24 mouse cellular contexts compared by ENCODE assay signal in genomic region chr5:113845627-113846026, GRCm38 (mm10). TPM values are rescaled to one million over a fixed set of nuclear protein-coding genes. Genes with fewer than 3 reads are reported as not detected.
"Had no signal": no experiment of that assay in that cellular context is flagged by ENCODE, and none has a peak within 500 bp of the region (broad histone marks: within the 10 kb centered on the region; RNA-seq: fewer than 3 reads in every experiment).

No protein-coding gene starts in this region.

- H3K9me3 ChIP-seq: heart, embryonic 10.5 days; hindbrain, embryonic 10.5 days; hindbrain, embryonic 12.5 days; intestine, embryonic 15.5 days; limb, embryonic 10.5 days; limb, embryonic 12.5 days had no signal

- H3K27me3 ChIP-seq: heart, embryonic 12.5 days; hindbrain, embryonic 12.5 days; intestine, embryonic 15.5 days; limb, embryonic 12.5 days had no signal

- DNase-seq: gastrocnemius, adult 2 months; gastrocnemius, postnatal 10 days; gastrocnemius, postnatal 25 days; heart, adult 18-20 months; heart, postnatal 10 days; heart, postnatal 4 days; kidney, adult 18-20 months; kidney, adult 8-10 months; kidney, postnatal 10 days; kidney, postnatal 25 days; kidney, postnatal 4 days had no signal

- H3K27ac ChIP-seq: gastrocnemius, adult 2 months; hindbrain, embryonic 12.5 days; hindbrain, embryonic 14.5 days; intestine, embryonic 15.5 days; left cerebral cortex, adult 2 months; limb, embryonic 10.5 days; limb, embryonic 12.5 days had no signal

- H3K4me1 ChIP-seq: hindbrain, embryonic 10.5 days; hindbrain, embryonic 12.5 days had no signal

- ATAC-seq: hindbrain, embryonic 16.5 days; inflammation-experienced regulatory T-cells, adult 6 months; intestine, embryonic 15.5 days; intestine, postnatal 0 days had no signal

- H3K9ac ChIP-seq: heart, embryonic 12.5 days; hindbrain, embryonic 12.5 days; hindbrain, embryonic 14.5 days; intestine, embryonic 15.5 days; limb, embryonic 12.5 days had no signal

- H3K4me2 ChIP-seq: heart, embryonic 12.5 days; hindbrain, embryonic 12.5 days; hindbrain, embryonic 14.5 days; intestine, embryonic 15.5 days; limb, embryonic 12.5 days had no signal

- H3K4me3 ChIP-seq: gastrocnemius, adult 2 months; heart, embryonic 10.5 days; heart, embryonic 12.5 days; hindbrain, embryonic 10.5 days; hindbrain, embryonic 12.5 days; intestine, embryonic 15.5 days; layer of hippocampus, adult 2 months; left cerebral cortex, adult 2 months; limb, embryonic 10.5 days; limb, embryonic 12.5 days had no signal

RNA-seq across cellular contexts. Expression of gene Tmem119, which starts 45.3 kb away (rescaled TPM):
- polyA plus RNA-seq: inflammation-experienced regulatory T-cells, adult 6 months had no signal
